Mouse (Mus musculus) limb, embryonic 12.5 days (tissue): ENCODE measurements around the gene Obp2a. TPM values are rescaled to one million over a fixed set of nuclear protein-coding genes. Genes with fewer than 3 reads are reported as not detected.
"Not testable (repeated sequence)": the region's sequence is repeated elsewhere in the genome, so short reads cannot be mapped to it uniquely, and the experiment has no call there.

Experiments used
- ATAC-seq: fragments of 200-750 bp; cut with Nextera tagmentation; 2 replicates; pipeline ENCODE4 v1.8.0; 2017; ENCODE audit warnings: low read depth, moderate TSS enrichment; ENCODE audit not compliant: insufficient number of reproducible peaks, insufficient read depth, low FRiP score, low TSS enrichment
- H3K27ac ChIP-seq: fragments of 300-500 bp; sonication (generic); 2 replicates; pipeline ENCODE4 v1.5.1; 2016; ENCODE audit warnings: mild to moderate bottlenecking, moderate library complexity
- H3K27me3 ChIP-seq: fragments of 300-500 bp; sonication (generic); 2 replicates; pipeline ENCODE4 v1.6.1; 2016; ENCODE audit warnings: mild to moderate bottlenecking, moderate library complexity
- H3K36me3 ChIP-seq: fragments of 300-500 bp; sonication (generic); 2 replicates; pipeline ENCODE4 v1.6.1; 2016; ENCODE audit warnings: mild to moderate bottlenecking, moderate library complexity
- H3K4me1 ChIP-seq: fragments of 300-500 bp; sonication (generic); replicated peaks from 2 replicates; pipeline ENCODE4 v1.6.1; 2016
- H3K4me2 ChIP-seq: fragments of 300-500 bp; sonication (generic); 2 replicates; pipeline ENCODE4 v1.6.1; 2016; ENCODE audit warnings: mild to moderate bottlenecking, moderate library complexity
- H3K4me3 ChIP-seq: fragments of 300-500 bp; sonication (generic); replicated peaks from 2 replicates; pipeline ENCODE4 v1.5.1; 2016; ENCODE audit warnings: mild to moderate bottlenecking
- H3K9ac ChIP-seq: fragments of 300-500 bp; sonication (generic); replicated peaks from 2 replicates; pipeline ENCODE4 v1.6.1; 2016; ENCODE audit warnings: mild to moderate bottlenecking, moderate library complexity
- H3K9me3 ChIP-seq: fragments of 300-500 bp; sonication (generic); 2 replicates; pipeline ENCODE4 v1.6.1; 2016; ENCODE audit warnings: mild to moderate bottlenecking, moderate library complexity
- WGBS: fragments of 180-500 bp; shearing (Covaris S2); methylation state at CpG from one replicate; pipeline ENCODE4 v1.1.7; 2016; 5-methylcytosine and 5-hydroxymethylcytosine counted together
- polyA plus RNA-seq: library from polyadenylated mRNA; unstranded; fragments of >200 nt; fragmentation: Nextera tagmentation; extraction: Ambion mirVana; gene quantifications from 2 replicates; pipeline ENCODE4 v1.2.1, GENCODE M21; 2016

The Obp2a gene
- polyA plus RNA-seq, 1 experiment from 2014 or later = not detected

DNA sequence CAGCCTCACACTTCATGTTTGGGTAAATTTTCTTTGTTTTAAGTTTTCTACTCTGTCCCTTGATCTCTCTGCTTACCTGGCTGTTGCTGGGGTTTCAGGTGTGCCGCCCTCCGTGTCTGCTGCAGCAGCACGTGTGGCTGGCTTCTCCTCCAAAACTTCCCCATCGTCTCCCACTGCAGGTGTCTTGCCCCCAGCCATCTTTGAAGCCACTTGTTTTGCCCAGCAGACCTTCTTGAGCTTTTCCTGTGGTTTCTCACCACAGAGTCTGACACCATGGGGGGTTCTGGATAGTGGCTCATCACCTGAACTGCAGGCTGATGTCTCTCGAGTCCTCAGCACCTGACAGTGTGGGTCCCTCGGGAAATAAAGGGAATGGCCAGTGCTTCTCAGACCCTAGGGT, 20.3 kb upstream of the Obp2a start:
- Histone ChIP-seq H3K4me3 (no peak overlapping the region), H3K36me3 (no peaks in the 10 kb centered on the region), H3K9ac (no peak overlapping the region), H3K4me2 (no peak overlapping the region), H3K27me3 (peaks cover 3% of the 10 kb centered on the region; the same call in 1 of the 2 replicates), H3K4me1 (0 out of 2 replicates have a peak, but pooled peaks cover 2% of the 10 kb centered on the region), H3K27ac (no peak overlapping the region), H3K9me3 (no peaks in the 10 kb centered on the region)
- no peak for ATAC-seq
- WGBS = 87% methylated on average over 6 of the region's 6 CpGs

DNA sequence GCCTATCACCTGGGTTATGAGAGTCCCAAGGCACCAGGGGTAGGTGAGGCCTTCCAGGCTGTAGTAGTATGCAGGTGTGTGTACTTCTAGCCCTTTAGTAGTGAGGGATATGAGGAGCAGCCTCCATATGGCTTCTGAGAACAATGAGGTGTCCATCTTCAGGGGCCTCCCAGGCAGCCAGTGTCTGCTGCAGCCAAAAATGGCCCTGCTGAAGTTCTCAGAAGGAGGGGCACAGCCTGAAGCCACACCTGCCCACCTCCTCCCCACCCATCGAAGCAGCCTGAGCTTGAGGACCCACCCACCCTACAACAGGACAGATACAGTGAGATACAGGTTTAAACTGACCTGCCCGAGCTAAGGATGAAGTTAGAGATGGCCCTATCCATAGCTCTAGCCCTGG, 17.4 kb upstream of the Obp2a start, which contains the start of gene Lcn10:
Gene Lcn10, plus strand, starts transcription at position 301 of the 400 bp plus-strand sequence.
- H3K9ac ChIP-seq = no peak within 1 kb of the TSS
- H3K27ac ChIP-seq = no peak within 1 kb of the TSS
- H3K4me1 ChIP-seq = no peaks in the 10 kb centered on the region
- H3K36me3 ChIP-seq = no peaks in the 10 kb centered on the region
- H3K4me2 ChIP-seq = no peak within 1 kb of the TSS
- no peak for ATAC-seq
- H3K9me3 ChIP-seq = no peaks in the 10 kb centered on the region
- WGBS = 76% methylated on average over 2 of the region's 2 CpGs
- no peak within 1 kb of the TSS for H3K4me3 ChIP-seq
- peaks cover 3% of the 10 kb centered on the region; the same call in 1 of the 2 replicates for H3K27me3 ChIP-seq

DNA sequence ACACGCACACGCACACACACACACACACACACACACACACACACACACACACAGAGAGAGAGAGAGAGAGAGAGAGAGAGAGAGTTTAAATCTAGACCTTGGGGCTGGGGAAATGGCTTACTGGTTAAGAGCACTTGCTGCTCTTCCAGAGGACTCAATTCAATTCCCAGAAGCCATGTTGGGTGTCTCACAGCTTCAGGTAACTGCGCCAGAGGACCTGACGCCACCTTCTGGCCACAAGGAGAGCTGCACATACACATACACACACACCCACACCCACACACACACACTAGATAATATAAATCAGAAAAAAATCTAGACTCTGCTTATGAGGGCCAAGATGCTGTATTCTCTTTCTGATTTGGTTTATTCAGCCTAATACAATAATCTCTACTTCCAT, 12.9 kb upstream of the Obp2a start:
- H3K9me3 ChIP-seq = no peaks in the 10 kb centered on the region
- 71% methylated on average over 4 of the region's 4 CpGs for WGBS
- H3K4me1 ChIP-seq = no peaks in the 10 kb centered on the region
- no peak for ATAC-seq
- no peaks in the 10 kb centered on the region for H3K36me3 ChIP-seq
- no peaks in the 10 kb centered on the region for H3K27me3 ChIP-seq
- no peak overlapping the region for H3K4me3 ChIP-seq
- H3K4me2 ChIP-seq = no peak overlapping the region
- no peak overlapping the region for H3K9ac ChIP-seq
- H3K27ac ChIP-seq = no peak overlapping the region

DNA sequence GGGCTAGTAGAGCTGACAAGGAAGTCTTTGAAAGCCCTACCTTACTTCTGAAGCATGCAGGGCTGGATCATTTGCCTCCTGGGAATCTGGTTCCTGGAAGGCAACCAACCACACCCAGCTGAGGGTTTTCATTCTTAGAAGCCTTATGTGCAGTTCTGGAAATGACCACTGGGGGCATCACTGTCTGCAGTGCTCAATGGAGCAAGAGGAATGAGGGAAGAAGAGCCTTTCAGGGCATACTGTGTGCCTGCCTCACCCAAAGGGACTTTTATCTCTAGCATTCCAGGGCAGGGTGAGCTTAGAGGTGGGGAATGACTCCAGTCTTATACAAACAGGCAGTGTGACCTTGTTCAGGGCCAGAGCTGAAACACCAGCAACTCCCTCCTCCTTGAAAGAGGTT, 5.2 kb upstream of the Obp2a start:
- Histone ChIP-seq H3K9ac (no peak overlapping the region), H3K27me3 (no peaks in the 10 kb centered on the region; the same call in 1 of the 2 replicates), H3K4me1 (no peaks in the 10 kb centered on the region), H3K27ac (no peak overlapping the region), H3K4me2 (no peak overlapping the region), H3K36me3 (no peaks in the 10 kb centered on the region), H3K9me3 (no peaks in the 10 kb centered on the region), H3K4me3 (no peak overlapping the region)
- ATAC-seq = no peak

DNA sequence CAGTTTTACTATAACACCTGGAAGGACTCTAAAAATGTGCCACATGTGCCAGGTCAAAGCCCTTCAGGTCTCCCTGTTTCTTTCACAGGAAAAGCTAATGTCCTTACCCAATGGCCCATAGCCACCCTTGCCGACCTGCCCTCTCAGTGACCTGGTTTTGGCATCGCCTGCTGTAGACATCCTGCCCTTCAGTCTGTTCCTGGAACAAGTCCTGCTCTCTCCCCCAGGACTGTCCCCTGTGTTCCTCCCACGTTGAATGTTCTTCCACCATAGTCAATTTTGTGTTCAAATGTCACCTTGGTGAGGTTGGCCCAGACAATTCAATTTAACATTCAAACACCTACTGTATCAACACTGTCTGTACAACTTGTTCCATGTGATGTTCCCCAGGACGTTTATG, 2.9 kb upstream of the Obp2a start:
- Histone ChIP-seq H3K27me3 (no peaks in the 10 kb centered on the region; the same call in 1 of the 2 replicates), H3K4me2 (no peak overlapping the region), H3K4me1 (no peaks in the 10 kb centered on the region), H3K36me3 (no peaks in the 10 kb centered on the region), H3K9ac (no peak overlapping the region), H3K27ac (no peak overlapping the region), H3K9me3 (no peaks in the 10 kb centered on the region), H3K4me3 (no peak overlapping the region)
- WGBS = 66% methylated on average over 4 of the region's 4 CpGs
- ATAC-seq = no peak

DNA sequence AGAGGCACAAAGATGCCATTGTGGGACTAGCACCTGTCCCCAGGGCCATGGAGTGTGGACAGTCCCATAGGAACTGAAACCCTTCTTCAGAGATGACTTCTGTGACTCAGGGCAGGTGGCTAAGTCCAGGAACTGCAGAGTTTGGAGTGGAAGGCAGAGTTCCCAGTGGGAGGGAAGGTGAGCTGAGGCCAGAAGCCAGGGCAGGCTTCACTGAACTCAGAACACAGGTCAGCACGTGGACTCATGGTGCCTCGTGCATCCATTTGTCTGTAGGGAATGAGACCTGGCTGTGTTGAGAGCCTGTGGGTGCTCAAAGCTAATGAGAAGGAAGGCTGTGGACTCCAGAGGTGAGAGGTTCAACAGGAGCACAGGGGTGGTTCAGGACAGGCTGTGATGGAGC, 1.1 kb upstream of the Obp2a start:
- Histone ChIP-seq H3K4me1 (no peaks in the 10 kb centered on the region), H3K4me2 (no peak overlapping the region), H3K27me3 (no peaks in the 10 kb centered on the region; the same call in 1 of the 2 replicates), H3K9me3 (no peaks in the 10 kb centered on the region), H3K4me3 (no peak overlapping the region), H3K9ac (no peak overlapping the region), H3K27ac (no peak overlapping the region; the same call in 1 of the 2 replicates), H3K36me3 (no peaks in the 10 kb centered on the region)
- ATAC-seq = no peak
- 85% methylated on average over 2 of the region's 2 CpGs for WGBS

DNA sequence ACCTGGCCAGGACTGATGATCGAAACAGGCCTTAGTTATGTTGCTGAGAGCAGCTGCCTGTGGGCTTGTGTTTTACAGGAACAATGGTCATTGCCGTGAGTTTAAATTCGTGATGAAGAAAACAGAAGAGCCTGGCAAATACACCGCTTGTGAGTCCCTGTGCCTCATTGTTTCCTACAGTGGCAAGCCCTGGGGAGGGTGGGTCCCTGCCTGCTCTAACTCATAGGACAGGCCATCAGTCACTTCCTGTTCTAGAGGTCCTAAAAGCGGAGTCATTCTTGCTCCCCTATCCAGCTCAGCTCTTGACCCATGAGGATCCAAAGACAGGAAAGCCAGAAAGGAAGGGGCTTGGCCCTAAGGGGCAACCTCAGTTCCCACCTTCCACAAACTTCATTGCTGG, 1.2 kb downstream of the Obp2a start:
- no peak overlapping the region for H3K9ac ChIP-seq
- no peaks in the 10 kb centered on the region for H3K4me1 ChIP-seq
- H3K4me2 ChIP-seq = no peak overlapping the region
- no peak overlapping the region for H3K27ac ChIP-seq
- no peak overlapping the region for H3K4me3 ChIP-seq
- WGBS = 72% methylated on average over 5 of the region's 5 CpGs
- no peaks in the 10 kb centered on the region for H3K36me3 ChIP-seq
- no peaks in the 10 kb centered on the region; the same call in 1 of the 2 replicates for H3K27me3 ChIP-seq
- no peaks in the 10 kb centered on the region for H3K9me3 ChIP-seq
- ATAC-seq = no peak

DNA sequence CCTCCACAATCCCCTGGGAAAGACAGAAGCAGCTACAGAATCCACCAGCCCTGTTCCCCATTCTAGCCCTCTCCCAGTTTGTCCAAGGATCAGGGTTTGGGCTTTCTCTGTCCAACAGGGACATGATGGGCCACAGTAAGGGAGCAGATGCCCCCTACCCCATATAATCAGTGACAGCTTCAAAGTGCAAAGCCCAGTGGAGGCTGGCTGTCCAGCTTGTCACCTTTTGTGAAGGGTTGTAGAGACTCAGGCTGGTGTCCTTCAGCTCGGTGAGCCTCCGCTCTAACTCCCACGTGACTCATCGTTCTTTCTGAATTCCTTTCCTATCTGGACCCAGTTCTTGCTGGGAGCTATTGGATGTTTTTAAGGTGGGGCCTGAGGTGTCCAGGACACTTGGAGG, 3.9 kb downstream of the Obp2a start:
- H3K27me3 ChIP-seq = no peaks in the 10 kb centered on the region
- no peak overlapping the region for H3K4me3 ChIP-seq
- ATAC-seq = no peak
- H3K4me2 ChIP-seq = no peak overlapping the region
- no peak overlapping the region for H3K9ac ChIP-seq
- peaks cover 9% of the 10 kb centered on the region for H3K4me1 ChIP-seq
- WGBS = 80% methylated on average over 4 of the region's 4 CpGs
- H3K27ac ChIP-seq = no peak overlapping the region
- H3K9me3 ChIP-seq = no peaks in the 10 kb centered on the region
- peaks cover 4% of the 10 kb centered on the region; the same call in 1 of the 2 replicates for H3K36me3 ChIP-seq

DNA sequence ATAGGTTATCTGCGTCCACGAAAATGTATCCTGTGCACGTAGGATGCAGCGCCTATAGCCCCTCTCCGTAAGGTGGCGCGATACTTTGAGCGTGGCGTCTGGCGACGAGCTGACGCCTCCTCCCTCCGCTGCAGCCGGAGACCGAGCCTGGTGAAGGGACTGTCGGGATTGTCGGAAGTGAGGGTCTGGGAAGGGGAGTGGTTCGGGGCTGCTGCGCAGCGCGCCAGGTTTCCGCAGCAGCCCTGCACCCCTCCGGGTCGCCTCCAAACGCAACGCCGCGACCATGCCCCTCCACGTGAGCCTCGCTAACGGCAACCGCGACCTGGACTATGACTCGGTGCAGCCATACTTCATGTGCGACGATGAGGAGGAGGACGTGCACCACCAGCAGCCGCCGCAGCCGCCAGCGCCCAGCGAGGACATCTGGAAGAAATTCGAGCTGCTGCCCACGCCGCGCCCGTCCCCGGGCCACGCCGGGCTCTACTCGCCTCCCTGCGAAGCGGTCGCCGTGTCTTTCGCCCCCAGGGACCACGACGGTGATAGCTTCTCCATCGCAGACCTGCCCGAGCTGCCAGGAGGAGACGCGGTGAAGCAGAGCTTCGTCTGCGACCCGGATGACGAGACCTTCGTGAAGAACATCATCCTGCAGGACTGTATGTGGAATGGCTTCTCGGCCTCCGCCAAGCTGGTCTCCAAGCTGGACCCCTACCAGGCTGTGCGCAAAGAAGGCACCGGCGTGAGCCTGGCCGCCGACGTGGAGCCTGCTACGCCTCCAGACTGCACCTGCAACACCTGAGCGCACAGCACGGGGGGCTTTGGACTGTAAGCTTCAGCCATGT, 7.0 kb downstream of the Obp2a start, which contains the start of gene Bmyc:
Gene Bmyc, plus strand, starts transcription at position 97 of the 839 bp plus-strand sequence.
- H3K9me3 ChIP-seq = no peaks in the 10 kb centered on the region
- ATAC-seq = peak; percentile 91
- H3K4me2 ChIP-seq = peak within 1 kb of the TSS; percentile 90
- peaks cover 9% of the 10 kb centered on the region for H3K4me1 ChIP-seq
- H3K4me3 ChIP-seq = peak within 1 kb of the TSS; percentile 65
- no peaks in the 10 kb centered on the region for H3K27me3 ChIP-seq
- H3K9ac ChIP-seq = peak within 1 kb of the TSS; percentile 75
- peak within 1 kb of the TSS; percentile 79 for H3K27ac ChIP-seq
- H3K36me3 ChIP-seq = peaks cover 5% of the 10 kb centered on the region; the same call in 1 of the 2 replicates
- under 1% methylated on average over 78 of the region's 78 CpGs for WGBS

DNA sequence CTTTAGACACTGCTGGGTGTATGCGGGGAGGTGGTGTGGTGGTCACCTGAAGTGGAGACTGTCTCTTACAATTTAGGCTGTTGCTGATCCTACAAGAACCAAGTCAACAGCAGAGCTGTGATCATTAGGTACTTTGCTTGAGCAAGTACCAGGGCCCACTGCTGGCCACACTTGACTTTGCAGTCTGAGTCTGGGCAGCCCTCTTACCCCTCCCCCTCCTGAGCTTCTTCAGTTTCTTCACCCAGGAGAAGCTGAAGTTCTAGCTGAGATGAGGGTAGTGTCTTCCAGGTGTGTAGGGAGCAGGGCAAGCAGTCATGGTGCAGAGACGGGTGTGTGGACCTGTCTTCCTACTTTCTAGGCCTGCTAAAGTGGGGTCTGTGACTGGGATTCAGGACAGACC, 8.3 kb downstream of the Obp2a start:
- Histone ChIP-seq H3K4me2 (peak overlapping the region; percentile 37), H3K9ac (no peak overlapping the region), H3K4me1 (peaks cover 9% of the 10 kb centered on the region), H3K4me3 (no peak overlapping the region; the same call in 1 of the 2 replicates), H3K9me3 (no peaks in the 10 kb centered on the region), H3K27ac (no peak overlapping the region), H3K36me3 (peaks cover 5% of the 10 kb centered on the region; the same call in 1 of the 2 replicates), H3K27me3 (no peaks in the 10 kb centered on the region)
- ATAC-seq = no peak
- WGBS = 73% methylated on average over 2 of the region's 2 CpGs

DNA sequence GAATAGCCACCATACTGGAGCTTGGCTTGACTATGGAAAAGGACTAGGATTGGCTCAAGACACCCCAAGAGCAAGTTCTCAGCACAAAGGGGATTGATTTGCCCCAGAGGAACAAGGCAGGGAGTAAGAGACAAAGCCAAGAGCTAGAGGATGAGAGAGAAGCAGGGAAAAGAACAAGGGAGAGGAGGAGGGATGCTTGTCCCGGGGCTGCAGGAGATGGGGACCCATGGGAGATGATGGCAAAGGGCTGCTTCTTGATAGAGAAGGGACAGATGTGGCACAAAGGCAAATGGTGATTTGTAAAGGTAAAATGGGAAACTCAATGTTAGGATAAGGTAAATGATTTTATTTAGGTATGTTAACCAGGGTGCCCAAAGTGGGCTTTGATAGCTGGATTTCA, 9.2 kb downstream of the Obp2a start:
- not testable (repeated sequence) for H3K4me3 ChIP-seq, H3K4me1 ChIP-seq, H3K27me3 ChIP-seq, H3K9ac ChIP-seq, H3K27ac ChIP-seq, ATAC-seq, H3K9me3 ChIP-seq, H3K36me3 ChIP-seq, H3K4me2 ChIP-seq
- WGBS = 90% methylated on average over 1 of the region's 1 CpGs
